Mouse (Mus musculus) forebrain, embryonic 13.5 days (tissue): ENCODE measurements at regions not wholly inside any gene's neighbourhood (a gene's known extent, or its start where the extent isn't known, plus 50 kb on each side); places are given as distances from the start of the nearest gene placed in this dataset.
"Not testable (repeated sequence)": the region's sequence is repeated elsewhere in the genome, so short reads cannot be mapped to it uniquely, and the experiment has no call there.

Experiments used
- ATAC-seq: fragments of 200-750 bp; cut with Nextera tagmentation; 2 replicates; pipeline ENCODE4 v1.8.0; 2017
- H3K27ac ChIP-seq: fragments of 300-500 bp; sonication (generic); 2 replicates; pipeline ENCODE4 v1.5.1; 2015; ENCODE audit warnings: inconsistent platforms, mild to moderate bottlenecking, moderate library complexity
- H3K27me3 ChIP-seq: fragments of 300-500 bp; sonication (generic); 2 replicates; pipeline ENCODE4 v1.6.1; 2015; ENCODE audit warnings: mild to moderate bottlenecking, inconsistent platforms
- H3K36me3 ChIP-seq: fragments of 300-500 bp; sonication (generic); 2 replicates; pipeline ENCODE4 v1.6.1; 2015; ENCODE audit warnings: mild to moderate bottlenecking, inconsistent platforms; ENCODE audit not compliant: poor library complexity, severe bottlenecking
- H3K4me1 ChIP-seq: fragments of 300-500 bp; sonication (generic); 2 replicates; pipeline ENCODE4 v1.6.1; 2015; ENCODE audit warnings: inconsistent platforms
- H3K4me2 ChIP-seq: fragments of 300-500 bp; sonication (generic); 2 replicates; pipeline ENCODE4 v1.6.1; 2015; ENCODE audit warnings: inconsistent platforms, mild to moderate bottlenecking, moderate library complexity
- H3K4me3 ChIP-seq: fragments of 300-500 bp; sonication (generic); 2 replicates; pipeline ENCODE4 v1.5.1; 2015; ENCODE audit warnings: mild to moderate bottlenecking, inconsistent platforms
- H3K9ac ChIP-seq: fragments of 300-500 bp; sonication (generic); 2 replicates; pipeline ENCODE4 v1.6.1; 2015; ENCODE audit warnings: mild to moderate bottlenecking, inconsistent platforms
- H3K9me3 ChIP-seq: fragments of 300-500 bp; sonication (generic); replicated peaks from 2 replicates; pipeline ENCODE4 v1.6.1; 2016; ENCODE audit warnings: inconsistent platforms
- WGBS: fragments of 180-500 bp; shearing (Covaris S2); methylation state at CpG from one replicate; pipeline ENCODE4 v1.1.7; 2015; 5-methylcytosine and 5-hydroxymethylcytosine counted together

- no peak overlapping the region for H3K9ac ChIP-seq
- H3K4me1 ChIP-seq, result peaks cover 10% of the 10 kb centered on the region
- WGBS, result 29% methylated on average over 8 of the region's 8 CpGs
- H3K36me3 ChIP-seq, result no peaks in the 10 kb centered on the region
- no peaks in the 10 kb centered on the region for H3K9me3 ChIP-seq
- H3K27me3 ChIP-seq, result no peaks in the 10 kb centered on the region
- H3K4me3 ChIP-seq, result no peak overlapping the region
- peak; percentile 93 for ATAC-seq
- no peak overlapping the region for H3K4me2 ChIP-seq
- H3K27ac ChIP-seq, result no peak overlapping the region
Observed at GRCm38 (mm10) chr9:9475009-9475744, 236.3 kb upstream of the Arhgap42 start.

GRCm38 (mm10) chr9:9444213-9444612 is 205.3 kb upstream of the Arhgap42 start:
- Histone ChIP-seq H3K4me3 (no peak overlapping the region), H3K4me2 (no peak overlapping the region), H3K4me1 (no peaks in the 10 kb centered on the region), H3K27ac (no peak overlapping the region), H3K27me3 (no peaks in the 10 kb centered on the region), H3K9me3 (no peaks in the 10 kb centered on the region), H3K36me3 (no peaks in the 10 kb centered on the region), H3K9ac (no peak overlapping the region)
- WGBS, result 96% methylated on average over 1 of the region's 1 CpGs
- ATAC-seq, result no peak

GRCm38 (mm10) chr9:9420326-9420725 is 181.4 kb upstream of the Arhgap42 start:
- H3K4me3 ChIP-seq, result no peak overlapping the region
- H3K9ac ChIP-seq, result no peak overlapping the region
- H3K9me3 ChIP-seq, result no peaks in the 10 kb centered on the region; the same call in 1 of the 2 replicates
- no peaks in the 10 kb centered on the region for H3K4me1 ChIP-seq
- WGBS, result 89% methylated on average over 2 of the region's 2 CpGs
- no peaks in the 10 kb centered on the region for H3K36me3 ChIP-seq
- H3K27ac ChIP-seq, result no peak overlapping the region
- no peaks in the 10 kb centered on the region for H3K27me3 ChIP-seq
- no peak for ATAC-seq
- H3K4me2 ChIP-seq, result no peak overlapping the region

- Histone ChIP-seq H3K4me2 (no peak overlapping the region), H3K9ac (no peak overlapping the region), H3K4me3 (no peak overlapping the region), H3K27me3 (no peaks in the 10 kb centered on the region), H3K27ac (no peak overlapping the region), H3K4me1 (no peaks in the 10 kb centered on the region), H3K36me3 (no peaks in the 10 kb centered on the region), H3K9me3 (no peaks in the 10 kb centered on the region; the same call in 1 of the 2 replicates)
- ATAC-seq, result no peak
- WGBS, result 76% methylated on average over 3 of the region's 3 CpGs
Observed at GRCm38 (mm10) chr9:9412460-9413181, 173.7 kb upstream of the Arhgap42 start.

- H3K27me3 ChIP-seq, H3K9ac ChIP-seq, H3K4me2 ChIP-seq, H3K36me3 ChIP-seq, H3K4me3 ChIP-seq, H3K9me3 ChIP-seq, H3K4me1 ChIP-seq, H3K27ac ChIP-seq, ATAC-seq: not testable (repeated sequence)
- 84% methylated on average over 3 of the region's 4 CpGs for WGBS
Observed at GRCm38 (mm10) chr9:9394190-9394589, 155.3 kb upstream of the Arhgap42 start.

- WGBS, result 83% methylated on average over 2 of the region's 2 CpGs
- Histone ChIP-seq H3K9me3 (no peaks in the 10 kb centered on the region), H3K4me2 (no peak overlapping the region), H3K36me3 (no peaks in the 10 kb centered on the region), H3K27ac (no peak overlapping the region), H3K9ac (no peak overlapping the region), H3K27me3 (no peaks in the 10 kb centered on the region), H3K4me3 (no peak overlapping the region), H3K4me1 (no peaks in the 10 kb centered on the region)
- peak; percentile 23 for ATAC-seq
Observed at GRCm38 (mm10) chr9:9376650-9377189, 137.8 kb upstream of the Arhgap42 start.

- 23% methylated on average over 3 of the region's 3 CpGs for WGBS
- no peak overlapping the region for H3K4me3 ChIP-seq
- no peaks in the 10 kb centered on the region for H3K36me3 ChIP-seq
- H3K27ac ChIP-seq, result no peak overlapping the region
- no peak overlapping the region for H3K4me2 ChIP-seq
- no peaks in the 10 kb centered on the region for H3K9me3 ChIP-seq
- H3K27me3 ChIP-seq, result no peaks in the 10 kb centered on the region
- H3K4me1 ChIP-seq, result no peaks in the 10 kb centered on the region
- ATAC-seq, result peak; percentile 71
- no peak overlapping the region for H3K9ac ChIP-seq
Observed at GRCm38 (mm10) chr9:9375304-9375904, 136.5 kb upstream of the Arhgap42 start.

- no peak overlapping the region for H3K9ac ChIP-seq
- no peaks in the 10 kb centered on the region for H3K4me1 ChIP-seq
- no peaks in the 10 kb centered on the region for H3K27me3 ChIP-seq
- no peak overlapping the region for H3K4me3 ChIP-seq
- no peak for ATAC-seq
- no peak overlapping the region for H3K27ac ChIP-seq
- H3K4me2 ChIP-seq, result no peak overlapping the region
- H3K9me3 ChIP-seq, result no peaks in the 10 kb centered on the region
- WGBS, result 57% methylated on average over 1 of the region's 1 CpGs
- H3K36me3 ChIP-seq, result no peaks in the 10 kb centered on the region
Observed at GRCm38 (mm10) chr9:9372594-9372993, 133.7 kb upstream of the Arhgap42 start.

GRCm38 (mm10) chr9:9368731-9369130 is 129.8 kb upstream of the Arhgap42 start:
- 91% methylated on average over 1 of the region's 1 CpGs for WGBS
- Histone ChIP-seq H3K9ac (no peak overlapping the region), H3K27ac (no peak overlapping the region)

GRCm38 (mm10) chr9:9342456-9343185 is 103.7 kb upstream of the Arhgap42 start:
- Histone ChIP-seq H3K9me3 (no peaks in the 10 kb centered on the region), H3K4me1 (no peaks in the 10 kb centered on the region), H3K27ac (no peak overlapping the region), H3K4me2 (no peak overlapping the region), H3K9ac (no peak overlapping the region), H3K27me3 (no peaks in the 10 kb centered on the region), H3K36me3 (no peaks in the 10 kb centered on the region), H3K4me3 (no peak overlapping the region)
- WGBS, result 81% methylated on average over 1 of the region's 1 CpGs
- no peak for ATAC-seq

More at GRCm38 (mm10) chr9:9368731-9369130, 129.8 kb upstream of the Arhgap42 start:
- Histone ChIP-seq H3K4me3 (no peak overlapping the region), H3K9me3 (no peaks in the 10 kb centered on the region), H3K27me3 (no peaks in the 10 kb centered on the region), H3K36me3 (no peaks in the 10 kb centered on the region), H3K4me1 (no peaks in the 10 kb centered on the region), H3K4me2 (no peak overlapping the region)
- no peak for ATAC-seq

GRCm38 (mm10) chr9:9318624-9319023 is 79.7 kb upstream of the Arhgap42 start:
- no peaks in the 10 kb centered on the region for H3K9me3 ChIP-seq
- no peak overlapping the region for H3K4me3 ChIP-seq
- H3K27ac ChIP-seq, result no peak overlapping the region
- no peaks in the 10 kb centered on the region for H3K27me3 ChIP-seq
- H3K4me2 ChIP-seq, result no peak overlapping the region
- H3K9ac ChIP-seq, result no peak overlapping the region
- no peaks in the 10 kb centered on the region for H3K36me3 ChIP-seq
- no peaks in the 10 kb centered on the region for H3K4me1 ChIP-seq
- 91% methylated on average over 1 of the region's 1 CpGs for WGBS
- no peak for ATAC-seq

- no peak for ATAC-seq
- Histone ChIP-seq H3K4me1 (no peaks in the 10 kb centered on the region), H3K9ac (no peak overlapping the region), H3K27me3 (no peaks in the 10 kb centered on the region), H3K4me3 (no peak overlapping the region), H3K4me2 (no peak overlapping the region), H3K9me3 (no peaks in the 10 kb centered on the region), H3K27ac (no peak overlapping the region), H3K36me3 (no peaks in the 10 kb centered on the region)
- WGBS, result 87% methylated on average over 4 of the region's 4 CpGs
Observed at GRCm38 (mm10) chr9:9316021-9316420, 77.1 kb upstream of the Arhgap42 start.
